Mouse (Mus musculus): Measurements from ENCODE around the gene Rab3ip. TPM values are rescaled to one million over a fixed set of nuclear protein-coding genes. Genes with fewer than 3 reads are reported as not detected.

Rab3ip gene
- polyA plus RNA-seq, 1 experiment from 2014 or later = 45.2 TPM

DNA sequence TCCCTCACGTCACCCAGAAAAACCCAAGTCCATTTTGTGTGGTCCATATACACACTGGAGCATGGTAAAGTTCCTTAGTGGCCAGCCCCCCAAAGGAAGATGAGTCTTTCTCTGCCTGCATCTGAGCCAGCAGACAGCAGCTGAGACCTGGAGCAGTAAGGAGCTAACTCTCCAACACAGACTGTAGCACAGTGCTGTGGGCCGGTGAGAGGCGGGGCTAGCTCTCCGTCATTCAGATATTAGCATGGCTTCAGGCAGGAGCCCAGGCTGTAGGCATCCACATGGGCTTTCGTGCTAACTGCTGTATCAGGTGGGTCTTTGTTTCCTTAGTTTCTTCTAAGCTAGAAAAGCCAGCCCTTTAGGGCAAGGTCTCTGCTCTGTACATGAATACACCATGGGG, 60.0 kb downstream of the Rab3ip start:
- WGBS = 36% methylated on average over 5 of the region's 5 CpGs
- peak; percentile 78 for ATAC-seq (ENCODE audit: low FRiP score, low read depth)
- H3K9ac ChIP-seq (replicated peaks) = no peak overlapping the region

GRCm38 (mm10) chr10:116884552-116884951, 66.0 kb downstream of the Rab3ip start:
- Histone ChIP-seq H3K9ac (replicated peaks) (no peak overlapping the region), H3K4me3 (no peak overlapping the region), H3K27me3 (no peaks in the 10 kb centered on the region), H3K4me2 (replicated peaks) (no peak overlapping the region), H3K9me3 (no peaks in the 10 kb centered on the region), H3K27ac (replicated peaks) (no peak overlapping the region), H3K36me3 (no peaks in the 10 kb centered on the region), H3K4me1 (no peaks in the 10 kb centered on the region)
- WGBS = 80% methylated on average over 3 of the region's 3 CpGs
- no peak for ATAC-seq (ENCODE audit: low FRiP score, low read depth)

More for the DNA sequence above, 60.0 kb downstream of the Rab3ip start:
- no peaks in the 10 kb centered on the region for H3K27me3 ChIP-seq
- no peaks in the 10 kb centered on the region for H3K36me3 ChIP-seq
- no peaks in the 10 kb centered on the region for H3K4me1 ChIP-seq
- no peak overlapping the region for H3K4me3 ChIP-seq
- H3K27ac ChIP-seq (replicated peaks) = no peak overlapping the region
- H3K4me2 ChIP-seq (replicated peaks) = no peak overlapping the region
- H3K9me3 ChIP-seq = no peaks in the 10 kb centered on the region

GRCm38 (mm10) chr10:116883531-116883930, 67.0 kb downstream of the Rab3ip start:
- H3K9ac ChIP-seq (replicated peaks) = no peak overlapping the region
- no peaks in the 10 kb centered on the region for H3K27me3 ChIP-seq
- H3K36me3 ChIP-seq = no peaks in the 10 kb centered on the region
- no peaks in the 10 kb centered on the region for H3K4me1 ChIP-seq
- 66% methylated on average over 5 of the region's 5 CpGs for WGBS
- no peak overlapping the region for H3K4me2 ChIP-seq (replicated peaks)
- H3K27ac ChIP-seq (replicated peaks) = no peak overlapping the region
- no peak for ATAC-seq (ENCODE audit: low FRiP score, low read depth)
- H3K4me3 ChIP-seq = no peak overlapping the region
- H3K9me3 ChIP-seq = no peaks in the 10 kb centered on the region

GRCm38 (mm10) chr10:116877436-116877835, 73.1 kb downstream of the Rab3ip start:
- ATAC-seq (ENCODE audit: low FRiP score, low read depth) = no peak
- H3K27me3 ChIP-seq = no peaks in the 10 kb centered on the region
- H3K4me3 ChIP-seq = no peak overlapping the region
- no peak overlapping the region for H3K9ac ChIP-seq (replicated peaks)
- H3K27ac ChIP-seq (replicated peaks) = no peak overlapping the region
- no peak overlapping the region for H3K4me2 ChIP-seq (replicated peaks)
- 85% methylated on average over 4 of the region's 4 CpGs for WGBS
- no peaks in the 10 kb centered on the region for H3K36me3 ChIP-seq
- no peaks in the 10 kb centered on the region for H3K4me1 ChIP-seq
- no peaks in the 10 kb centered on the region for H3K9me3 ChIP-seq

DNA sequence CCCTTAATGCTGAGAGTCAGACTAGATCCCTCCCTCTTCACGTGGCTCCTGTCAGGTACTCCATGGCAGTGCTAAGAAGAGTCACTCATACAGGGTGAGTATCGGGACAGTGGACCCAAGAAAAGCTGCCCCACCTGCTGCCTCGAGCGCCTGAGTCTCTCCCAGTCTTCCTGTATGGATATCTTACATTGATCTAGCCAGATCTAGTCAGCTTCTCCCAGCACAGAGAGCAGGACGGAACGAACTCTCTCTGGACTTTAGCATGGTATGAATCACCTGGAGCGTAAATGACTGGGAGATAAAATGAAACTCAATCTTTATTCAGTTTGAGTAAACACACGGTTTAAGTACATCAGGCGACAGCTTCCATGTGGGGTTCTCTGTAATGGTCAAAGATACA, 76.1 kb downstream of the Rab3ip start:
- Histone ChIP-seq H3K4me3 (no peak overlapping the region), H3K27me3 (no peaks in the 10 kb centered on the region), H3K9ac (replicated peaks) (no peak overlapping the region), H3K36me3 (no peaks in the 10 kb centered on the region), H3K4me2 (replicated peaks) (no peak overlapping the region), H3K9me3 (no peaks in the 10 kb centered on the region), H3K27ac (replicated peaks) (no peak overlapping the region), H3K4me1 (no peaks in the 10 kb centered on the region)
- 88% methylated on average over 9 of the region's 9 CpGs for WGBS
- ATAC-seq (ENCODE audit: low FRiP score, low read depth) = no peak

DNA sequence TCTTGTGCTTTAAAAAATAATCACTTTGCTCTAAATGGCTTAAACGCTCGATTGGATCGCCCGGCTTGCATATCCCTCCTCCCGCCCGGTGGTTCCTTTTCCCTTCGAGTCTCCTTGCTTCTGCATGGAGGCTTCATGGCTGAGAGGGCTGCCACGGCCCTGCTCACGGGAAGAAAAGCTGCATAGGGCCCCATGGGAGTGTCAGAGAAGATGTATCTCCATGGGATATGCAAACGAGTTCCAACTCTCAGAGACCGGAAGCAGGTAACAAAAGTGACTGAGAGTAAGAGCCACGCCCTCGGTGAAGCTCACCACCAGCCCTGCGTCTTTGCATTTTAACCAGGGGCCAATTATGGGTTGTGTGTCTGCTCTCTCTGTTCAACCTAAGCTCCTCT, 78.6 kb downstream of the Rab3ip start:
- WGBS = 86% methylated on average over 14 of the region's 14 CpGs
- Histone ChIP-seq H3K27ac (replicated peaks) (no peak overlapping the region), H3K4me2 (replicated peaks) (no peak overlapping the region), H3K4me3 (no peak overlapping the region), H3K9ac (replicated peaks) (no peak overlapping the region), H3K36me3 (no peaks in the 10 kb centered on the region), H3K27me3 (no peaks in the 10 kb centered on the region), H3K4me1 (no peaks in the 10 kb centered on the region), H3K9me3 (no peaks in the 10 kb centered on the region)
- ATAC-seq (ENCODE audit: low FRiP score, low read depth) = no peak

DNA sequence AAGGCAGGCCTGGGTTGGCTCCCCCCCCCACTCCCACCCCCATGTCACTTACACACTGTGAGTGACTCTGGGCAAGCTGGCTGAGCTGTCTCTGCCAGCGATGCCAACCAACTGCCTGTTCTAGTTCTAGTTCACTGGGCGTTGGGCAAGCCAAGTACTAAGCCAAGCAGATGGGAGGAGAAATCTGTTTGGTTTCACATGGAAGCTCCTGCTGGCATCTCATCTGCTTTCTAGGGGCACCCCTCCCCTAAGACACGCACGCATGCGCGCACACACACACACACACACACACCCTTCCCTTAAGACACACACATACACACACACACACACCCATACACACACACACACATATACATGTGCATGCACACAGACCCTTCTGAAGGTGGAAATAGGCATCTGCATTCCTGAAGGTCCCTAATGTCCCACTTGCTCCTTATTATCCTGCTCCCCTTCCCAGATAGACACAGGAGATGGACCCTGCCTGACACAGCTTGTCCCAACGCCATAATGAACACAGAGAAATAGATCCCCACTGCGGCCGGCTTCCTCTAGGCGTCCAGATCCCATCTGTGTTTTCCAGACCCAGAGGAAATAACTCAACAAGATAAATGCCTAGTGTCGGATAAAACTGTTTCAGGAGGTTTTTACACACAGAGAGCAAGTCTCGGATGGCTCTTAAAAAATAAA, 79.1 kb downstream of the Rab3ip start:
- no peaks in the 10 kb centered on the region for H3K27me3 ChIP-seq
- no peaks in the 10 kb centered on the region for H3K9me3 ChIP-seq
- no peak overlapping the region for H3K27ac ChIP-seq (replicated peaks)
- 88% methylated on average over 12 of the region's 12 CpGs for WGBS
- H3K36me3 ChIP-seq = no peaks in the 10 kb centered on the region
- no peak overlapping the region for H3K4me2 ChIP-seq (replicated peaks)
- H3K4me3 ChIP-seq = no peak overlapping the region
- H3K9ac ChIP-seq (replicated peaks) = no peak overlapping the region
- ATAC-seq (ENCODE audit: low FRiP score, low read depth) = no peak
- no peaks in the 10 kb centered on the region for H3K4me1 ChIP-seq

- H3K4me2 ChIP-seq (replicated peaks) = no peak overlapping the region
- no peaks in the 10 kb centered on the region for H3K27me3 ChIP-seq
- no peak overlapping the region for H3K27ac ChIP-seq (replicated peaks)
- H3K9me3 ChIP-seq = no peaks in the 10 kb centered on the region
- ATAC-seq (ENCODE audit: low FRiP score, low read depth) = no peak
- no peaks in the 10 kb centered on the region for H3K36me3 ChIP-seq
- no peaks in the 10 kb centered on the region for H3K4me1 ChIP-seq
- no peak overlapping the region for H3K4me3 ChIP-seq
- 85% methylated on average over 6 of the region's 6 CpGs for WGBS
- no peak overlapping the region for H3K9ac ChIP-seq (replicated peaks)
Measured at GRCm38 (mm10) chr10:116870819-116871218, 79.8 kb downstream of the Rab3ip start.

Other genes with a start within 250 kb of the Rab3ip start
- gene Myrfl, start 53.9 kb downstream of the Rab3ip start, polyA plus RNA-seq (2016; fragmentation: Nextera tagmentation; extraction: Ambion mirVana) = 0.09 TPM in 1 of 2 replicates, not detected in the other
- not detected in 2 replicates for gene Gm10271, start 21.8 kb upstream of the Rab3ip start, polyA plus RNA-seq (2016; fragmentation: Nextera tagmentation; extraction: Ambion mirVana)
- gene Best3, start 35.5 kb upstream of the Rab3ip start, polyA plus RNA-seq (2016; fragmentation: Nextera tagmentation; extraction: Ambion mirVana) = 0.10 TPM in 2 replicates
- gene Lrrc10, start 94.6 kb upstream of the Rab3ip start, polyA plus RNA-seq (2016; fragmentation: Nextera tagmentation; extraction: Ambion mirVana) = not detected in 2 replicates
- 252 and 253 TPM in 2 replicates for gene Cct2, start 113.0 kb upstream of the Rab3ip start, polyA plus RNA-seq (2016; fragmentation: Nextera tagmentation; extraction: Ambion mirVana)
- gene Frs2, start 197.8 kb upstream of the Rab3ip start, polyA plus RNA-seq (2016; fragmentation: Nextera tagmentation; extraction: Ambion mirVana) = 23.2 and 25.7 TPM in 2 replicates

All from midbrain, embryonic 12.5 days (tissue).